Mouse (Mus musculus) cortical plate, adult 2 months (tissue): ENCODE measurements at regions not wholly inside any gene's neighbourhood (a gene's known extent, or its start where the extent isn't known, plus 50 kb on each side); places are given as distances from the start of the nearest gene placed in this dataset.

Source experiments
- CTCF ChIP-seq: fragments of 200-500 bp; IDR thresholded peaks from 2 replicates; pipeline ENCODE4 v1.5.1; 2011; ENCODE audit warnings: mild to moderate bottlenecking, control low read depth, low read length; ENCODE audit not compliant: insufficient read depth; ENCODE audit errors: extremely low read depth
- POLR2A ChIP-seq: fragments of 200-500 bp; IDR thresholded peaks from 2 replicates; pipeline ENCODE4 v1.6.1; 2011; ENCODE audit warnings: mild to moderate bottlenecking, low read length, control low read depth; ENCODE audit not compliant: insufficient read depth; ENCODE audit errors: extremely low read depth

DNA sequence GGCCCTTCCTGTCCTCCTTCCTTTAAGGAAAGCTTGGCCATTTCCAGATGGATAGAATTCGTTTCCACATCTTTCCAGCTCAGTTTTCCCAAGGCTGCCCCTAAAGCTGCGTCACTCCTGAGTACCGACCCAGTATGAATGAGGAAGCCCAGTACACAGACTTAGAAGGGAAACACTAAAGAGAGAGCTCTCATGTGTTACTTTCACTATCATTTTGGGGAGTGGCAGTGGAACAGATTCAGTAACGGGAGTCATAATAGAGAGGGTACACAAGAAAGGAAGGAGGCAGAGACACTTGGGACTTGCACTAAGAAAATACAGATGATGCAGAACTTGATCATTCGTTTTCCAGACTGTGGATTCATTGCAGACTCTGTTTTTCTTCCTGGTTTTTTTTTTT, 210.1 kb downstream of the Tle4 start:
- no peak for TF ChIP-seq POLR2A
- TF ChIP-seq CTCF: no peak
